Mouse (Mus musculus) limb, embryonic 13.5 days (tissue): ENCODE measurements around the gene Cfl1. TPM values are rescaled to one million over a fixed set of nuclear protein-coding genes. Genes with fewer than 3 reads are reported as not detected.

Experiments used
- ATAC-seq: fragments of 200-750 bp; cut with Nextera tagmentation; 2 replicates; pipeline ENCODE4 v1.8.0; 2017; ENCODE audit warnings: low read depth, moderate number of reproducible peaks, moderate TSS enrichment; ENCODE audit not compliant: low FRiP score
- H3K27ac ChIP-seq: fragments of 300-500 bp; sonication (generic); 2 replicates; pipeline ENCODE4 v1.5.1; 2015; ENCODE audit warnings: inconsistent platforms, mild to moderate bottlenecking, moderate library complexity
- H3K27me3 ChIP-seq: fragments of 300-500 bp; sonication (generic); 2 replicates; pipeline ENCODE4 v1.6.1; 2015; ENCODE audit warnings: mild to moderate bottlenecking, inconsistent platforms
- H3K36me3 ChIP-seq: fragments of 300-500 bp; sonication (generic); 2 replicates; pipeline ENCODE4 v1.6.1; 2015; ENCODE audit warnings: inconsistent platforms, mild to moderate bottlenecking, moderate library complexity
- H3K4me1 ChIP-seq: fragments of 300-500 bp; sonication (generic); 2 replicates; pipeline ENCODE4 v1.6.1; 2015; ENCODE audit warnings: inconsistent platforms
- H3K4me2 ChIP-seq: fragments of 300-500 bp; sonication (generic); replicated peaks from 2 replicates; pipeline ENCODE4 v1.6.1; 2015; ENCODE audit warnings: inconsistent platforms, mild to moderate bottlenecking, moderate library complexity
- H3K4me3 ChIP-seq: fragments of 300-500 bp; sonication (generic); 2 replicates; pipeline ENCODE4 v1.5.1; 2015; ENCODE audit warnings: moderate library complexity, mild to moderate bottlenecking, inconsistent platforms
- H3K9ac ChIP-seq: fragments of 300-500 bp; sonication (generic); 2 replicates; pipeline ENCODE4 v1.6.1; 2015; ENCODE audit warnings: mild to moderate bottlenecking, inconsistent platforms
- H3K9me3 ChIP-seq: fragments of 300-500 bp; sonication (generic); 2 replicates; pipeline ENCODE4 v1.6.1; 2016; ENCODE audit warnings: inconsistent platforms
- WGBS: fragments of 180-500 bp; shearing (Covaris S2); methylation state at CpG from one replicate; pipeline ENCODE4 v1.1.7; 2015; 5-methylcytosine and 5-hydroxymethylcytosine counted together
- polyA plus RNA-seq: library from polyadenylated mRNA; unstranded; fragments of >200 nt; fragmentation: Nextera tagmentation; extraction: Ambion mirVana; gene quantifications from 2 replicates; pipeline ENCODE4 v1.2.1, GENCODE M21; 2015

Gene Cfl1
- polyA plus RNA-seq, 1 experiment from 2014 or later, result 2,537 TPM

GRCm38 (mm10) chr19:5456922-5457745, 33.1 kb upstream of the Cfl1 start:
- H3K9ac ChIP-seq, result peak overlapping the region; percentile 87
- H3K36me3 ChIP-seq, result peaks cover 18% of the 10 kb centered on the region
- under 1% methylated on average over 70 of the region's 70 CpGs for WGBS
- H3K9me3 ChIP-seq, result no peaks in the 10 kb centered on the region
- no peaks in the 10 kb centered on the region for H3K27me3 ChIP-seq
- peaks cover 43% of the 10 kb centered on the region for H3K4me1 ChIP-seq
- peak; percentile 90 for ATAC-seq
- H3K27ac ChIP-seq, result peak overlapping the region; percentile 85
- H3K4me3 ChIP-seq, result peak overlapping the region; percentile 82
- peak overlapping the region; percentile 99 for H3K4me2 ChIP-seq

GRCm38 (mm10) chr19:5457746-5458442, 32.4 kb upstream of the Cfl1 start, which contains the start of gene Ccdc85b:
Gene Ccdc85b (minus strand): TSS chr19:5457894.
- WGBS, result 20% methylated on average over 14 of the region's 14 CpGs
- peak within 1 kb of the TSS; percentile 82 for H3K4me3 ChIP-seq
- H3K4me1 ChIP-seq, result peaks cover 43% of the 10 kb centered on the region
- H3K9me3 ChIP-seq, result no peaks in the 10 kb centered on the region
- H3K9ac ChIP-seq, result peak within 1 kb of the TSS; percentile 87
- peaks cover 25% of the 10 kb centered on the region for H3K36me3 ChIP-seq
- peak within 1 kb of the TSS; percentile 85 for H3K27ac ChIP-seq
- ATAC-seq, result peak; percentile 1; the same call in 1 of the 2 replicates
- H3K27me3 ChIP-seq, result no peaks in the 10 kb centered on the region
- H3K4me2 ChIP-seq, result peak within 1 kb of the TSS; percentile 99

- no peak overlapping the region for H3K9ac ChIP-seq
- no peak overlapping the region for H3K4me2 ChIP-seq
- ATAC-seq, result no peak
- H3K4me1 ChIP-seq, result peaks cover 45% of the 10 kb centered on the region
- WGBS, result 76% methylated on average over 7 of the region's 7 CpGs
- no peaks in the 10 kb centered on the region for H3K9me3 ChIP-seq
- H3K27ac ChIP-seq, result no peak overlapping the region
- H3K36me3 ChIP-seq, result peaks cover 33% of the 10 kb centered on the region
- H3K27me3 ChIP-seq, result no peaks in the 10 kb centered on the region
- no peak overlapping the region for H3K4me3 ChIP-seq
Observed at GRCm38 (mm10) chr19:5459019-5459418, 31.2 kb upstream of the Cfl1 start.

GRCm38 (mm10) chr19:5459896-5460295, 30.4 kb upstream of the Cfl1 start:
- no peak for ATAC-seq
- Histone ChIP-seq H3K4me3 (peak overlapping the region; percentile 73), H3K27me3 (no peaks in the 10 kb centered on the region), H3K9me3 (no peaks in the 10 kb centered on the region), H3K4me2 (peak overlapping the region; percentile 97), H3K4me1 (peaks cover 47% of the 10 kb centered on the region), H3K9ac (peak overlapping the region; percentile 81), H3K27ac (peak overlapping the region; percentile 69; the same call in 1 of the 2 replicates), H3K36me3 (peaks cover 33% of the 10 kb centered on the region)
- WGBS, result 17% methylated on average over 3 of the region's 3 CpGs

- Histone ChIP-seq H3K4me1 (peaks cover 41% of the 10 kb centered on the region), H3K9me3 (no peaks in the 10 kb centered on the region), H3K27ac (peak within 1 kb of the TSS; percentile 69; the same call in 1 of the 2 replicates), H3K27me3 (no peaks in the 10 kb centered on the region), H3K9ac (peak within 1 kb of the TSS; percentile 81), H3K4me3 (peak within 1 kb of the TSS; percentile 73), H3K36me3 (peaks cover 38% of the 10 kb centered on the region), H3K4me2 (peak within 1 kb of the TSS; percentile 97)
- ATAC-seq, result peak; percentile 60
- under 1% methylated on average over 32 of the region's 32 CpGs for WGBS
Observed at GRCm38 (mm10) chr19:5460465-5460911, 29.8 kb upstream of the Cfl1 start, which contains the start of gene Fibp. Gene Fibp (plus strand): TSS chr19:5460615.

- Histone ChIP-seq H3K4me1 (peaks cover 32% of the 10 kb centered on the region), H3K9me3 (no peaks in the 10 kb centered on the region), H3K4me2 (peak overlapping the region; percentile 97), H3K27ac (no peak overlapping the region), H3K36me3 (peaks cover 47% of the 10 kb centered on the region), H3K9ac (peak overlapping the region; percentile 81), H3K27me3 (no peaks in the 10 kb centered on the region), H3K4me3 (peak overlapping the region; percentile 73)
- ATAC-seq, result no peak
- 92% methylated on average over 6 of the region's 6 CpGs for WGBS
Observed at GRCm38 (mm10) chr19:5461411-5461810, 28.8 kb upstream of the Cfl1 start.

GRCm38 (mm10) chr19:5463212-5463611, 27.0 kb upstream of the Cfl1 start:
- Histone ChIP-seq H3K4me3 (no peak overlapping the region; the same call in 1 of the 2 replicates), H3K9me3 (no peaks in the 10 kb centered on the region), H3K4me2 (no peak overlapping the region), H3K4me1 (peaks cover 22% of the 10 kb centered on the region), H3K36me3 (peaks cover 64% of the 10 kb centered on the region), H3K27ac (no peak overlapping the region), H3K27me3 (no peaks in the 10 kb centered on the region), H3K9ac (no peak overlapping the region)
- no peak for ATAC-seq
- WGBS, result 89% methylated on average over 9 of the region's 9 CpGs

GRCm38 (mm10) chr19:5463791-5464562, 26.3 kb upstream of the Cfl1 start:
- WGBS, result 45% methylated on average over 15 of the region's 15 CpGs
- Histone ChIP-seq H3K27ac (peak overlapping the region; percentile 61; the same call in 1 of the 2 replicates), H3K9ac (peak overlapping the region; percentile 57), H3K27me3 (no peaks in the 10 kb centered on the region), H3K4me3 (peak overlapping the region; percentile 28), H3K9me3 (no peaks in the 10 kb centered on the region), H3K4me1 (peaks cover 22% of the 10 kb centered on the region), H3K4me2 (peak overlapping the region; percentile 55), H3K36me3 (peaks cover 64% of the 10 kb centered on the region)
- 0 out of 2 replicates have a peak, but pooled peaks have one; percentile 22 for ATAC-seq

GRCm38 (mm10) chr19:5465037-5465436, 25.2 kb upstream of the Cfl1 start:
- H3K4me2 ChIP-seq, result no peak overlapping the region
- H3K4me1 ChIP-seq, result peaks cover 19% of the 10 kb centered on the region
- H3K9me3 ChIP-seq, result no peaks in the 10 kb centered on the region
- no peak for ATAC-seq
- H3K36me3 ChIP-seq, result peaks cover 64% of the 10 kb centered on the region
- no peak overlapping the region for H3K27ac ChIP-seq
- H3K4me3 ChIP-seq, result no peak overlapping the region
- no peaks in the 10 kb centered on the region for H3K27me3 ChIP-seq
- no peak overlapping the region for H3K9ac ChIP-seq
- WGBS, result 94% methylated on average over 8 of the region's 8 CpGs

GRCm38 (mm10) chr19:5466916-5467500, 23.2 kb upstream of the Cfl1 start:
- Histone ChIP-seq H3K27ac (no peak overlapping the region), H3K9me3 (no peaks in the 10 kb centered on the region), H3K4me3 (no peak overlapping the region), H3K4me2 (no peak overlapping the region), H3K27me3 (no peaks in the 10 kb centered on the region), H3K9ac (no peak overlapping the region), H3K4me1 (peaks cover 7% of the 10 kb centered on the region), H3K36me3 (peaks cover 59% of the 10 kb centered on the region)
- WGBS, result 91% methylated on average over 6 of the region's 6 CpGs
- no peak for ATAC-seq

- no peak for ATAC-seq
- H3K9ac ChIP-seq, result peak within 1 kb of the TSS; percentile 8; the same call in 1 of the 2 replicates
- H3K36me3 ChIP-seq, result peaks cover 47% of the 10 kb centered on the region
- peaks cover 7% of the 10 kb centered on the region for H3K4me1 ChIP-seq
- no peak within 1 kb of the TSS for H3K27ac ChIP-seq
- H3K4me2 ChIP-seq, result no peak within 1 kb of the TSS
- WGBS, result 59% methylated on average over 5 of the region's 5 CpGs
- H3K27me3 ChIP-seq, result no peaks in the 10 kb centered on the region
- no peak within 1 kb of the TSS for H3K4me3 ChIP-seq
- no peaks in the 10 kb centered on the region for H3K9me3 ChIP-seq
Observed at GRCm38 (mm10) chr19:5468374-5468773, 21.9 kb upstream of the Cfl1 start, which contains the start of gene Ctsw. Gene Ctsw (minus strand): TSS chr19:5468507.
